Mouse (Mus musculus) ZHBTc4 (cell line): ENCODE data around the gene Shd.

Experiments
- DNase-seq: peaks from one replicate; pipeline ENCODE4 v3.0.0-alpha.2; 2011; ENCODE audit warnings: low read depth, low spot score

The Shd gene

GRCm38 (mm10) chr17:55958918-55959728 is 11.1 kb upstream of the Shd start, which contains the start of gene Yju2:
Gene Yju2, plus strand, starts transcription at chr17:55959099.
- peak; percentile 97 for DNase-seq

- no peak for DNase-seq
Measured at GRCm38 (mm10) chr17:55959946-55960740, 10.1 kb upstream of the Shd start.

GRCm38 (mm10) chr17:55960791-55961190 is 9.5 kb upstream of the Shd start:
- DNase-seq, result no peak

- DNase-seq, result no peak
Measured at GRCm38 (mm10) chr17:55961631-55962030, 8.6 kb upstream of the Shd start.

GRCm38 (mm10) chr17:55963171-55963570 is 7.1 kb upstream of the Shd start:
- peak; percentile 53 for DNase-seq

- DNase-seq, result no peak
Measured at GRCm38 (mm10) chr17:55964496-55964895, 5.8 kb upstream of the Shd start.

GRCm38 (mm10) chr17:55964996-55965395 is 5.3 kb upstream of the Shd start:
- DNase-seq, result no peak

- no peak for DNase-seq
Measured at GRCm38 (mm10) chr17:55967186-55967585, 3.1 kb upstream of the Shd start.

GRCm38 (mm10) chr17:55968210-55968609 is 2.1 kb upstream of the Shd start:
- DNase-seq, result no peak

GRCm38 (mm10) chr17:55969560-55969959 is 707 bp upstream of the Shd start:
- peak; percentile 33 for DNase-seq

- no peak for DNase-seq
Measured at GRCm38 (mm10) chr17:55971453-55971852, 1.2 kb downstream of the Shd start.

GRCm38 (mm10) chr17:55976255-55976862 is 6.1 kb downstream of the Shd start:
- peak; percentile 85 for DNase-seq

- DNase-seq, result no peak
Measured at GRCm38 (mm10) chr17:55977301-55977700, 7.0 kb downstream of the Shd start.

GRCm38 (mm10) chr17:55986030-55986961 is 16.0 kb downstream of the Shd start, which contains the start of gene Fsd1:
Gene Fsd1, plus strand, starts transcription at chr17:55986509.
- peak; percentile 88 for DNase-seq

GRCm38 (mm10) chr17:55990278-55990898 is 20.1 kb downstream of the Shd start:
- DNase-seq, result peak; percentile 40

- no peak for DNase-seq
Measured at GRCm38 (mm10) chr17:55996007-55996406, 25.7 kb downstream of the Shd start.

- DNase-seq, result peak; percentile 70
Measured at GRCm38 (mm10) chr17:55999794-56000499, 29.7 kb downstream of the Shd start.

GRCm38 (mm10) chr17:56003000-56003399 is 32.7 kb downstream of the Shd start:
- no peak for DNase-seq

GRCm38 (mm10) chr17:56005415-56006061 is 35.3 kb downstream of the Shd start, which contains the start of the genes Stap2 and Mpnd:
Gene Stap2, minus strand, starts transcription at chr17:56005584.
Gene Mpnd, plus strand, starts transcription at chr17:56005711.
- DNase-seq, result peak; percentile 87
